Mouse (Mus musculus) layer of hippocampus, postnatal 36 days (tissue): Measurements from ENCODE around the gene Gm45062. TPM values are rescaled to one million over a fixed set of nuclear protein-coding genes. Genes with fewer than 3 reads are reported as not detected.
"Not testable (repeated sequence)": the region's sequence is repeated elsewhere in the genome, so short reads cannot be mapped to it uniquely, and the experiment has no call there.

Source experiments
- DNase-seq, 2 experiments: peaks; one replicate each; pipeline ENCODE4 v3.0.0; 2022
- total RNA-seq, 2 experiments: library from RNA; stranded (reverse); gene quantifications; 2 replicates each; pipeline ENCODE4 v1.2.3; 2021

Gm45062 gene
- total RNA-seq, 2 experiments from 2014 or later, result 2.2 TPM; not detected in 1

DNA sequence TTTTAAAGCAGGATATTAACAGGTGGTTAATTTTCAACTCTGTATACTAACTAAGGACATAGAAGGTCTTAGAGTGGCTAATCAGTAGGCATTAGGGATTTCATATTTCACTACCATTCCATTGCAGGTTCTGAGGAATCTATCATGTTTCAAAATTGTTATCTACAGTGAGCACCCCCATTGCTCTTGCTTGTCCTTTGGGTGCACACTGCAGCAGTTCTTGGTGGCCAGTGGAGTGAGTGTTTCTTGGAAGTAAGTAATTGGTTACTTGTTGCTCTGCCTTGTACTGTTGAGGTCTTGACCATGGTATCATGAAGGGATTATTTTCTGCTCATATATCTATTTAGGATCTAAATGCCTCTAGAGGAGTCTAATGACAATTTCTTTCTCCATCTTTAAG, 57.0 kb downstream of the Gm45062 start:
- no peak for DNase-seq

DNA sequence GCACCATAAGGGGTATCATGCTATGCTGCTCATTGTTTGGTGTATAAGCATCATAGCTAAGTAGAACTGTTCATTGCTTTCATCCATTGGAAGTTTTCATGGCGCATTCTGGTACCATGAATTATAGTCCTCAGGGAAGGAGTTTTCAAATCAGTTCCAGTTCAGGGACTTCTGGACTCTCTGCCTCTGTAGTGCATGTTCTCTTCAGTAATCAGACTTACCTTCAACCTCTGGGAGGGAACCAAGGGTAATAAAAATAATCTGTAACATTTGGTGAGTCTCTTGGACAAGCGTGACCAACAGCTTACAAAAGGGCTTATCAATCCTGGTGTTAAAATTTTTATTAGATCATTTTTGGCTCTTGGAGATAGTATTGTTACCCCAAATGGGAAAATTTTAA, 60.3 kb downstream of the Gm45062 start:
- DNase-seq, result no peak

DNA sequence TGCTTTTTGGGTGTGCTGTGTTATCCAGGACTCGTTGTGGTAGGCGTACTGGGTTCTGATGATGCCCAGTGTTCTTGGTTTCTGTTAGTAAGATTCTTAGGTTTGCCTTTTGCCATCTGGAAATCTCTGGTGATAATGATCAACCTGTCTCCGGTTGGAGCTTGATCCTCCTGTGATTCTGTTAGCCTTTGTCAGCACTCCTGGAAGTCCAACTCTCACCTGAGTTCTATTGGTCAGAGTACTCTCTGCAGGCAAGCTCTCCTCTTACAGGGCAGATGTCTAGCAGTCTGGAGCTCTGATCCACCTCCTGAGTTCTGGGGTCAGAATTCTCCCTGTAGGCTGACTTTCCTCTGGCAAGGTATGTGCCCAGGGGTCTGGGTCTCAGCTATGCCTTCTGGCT, 72.2 kb downstream of the Gm45062 start:
- not testable (repeated sequence) for DNase-seq

DNA sequence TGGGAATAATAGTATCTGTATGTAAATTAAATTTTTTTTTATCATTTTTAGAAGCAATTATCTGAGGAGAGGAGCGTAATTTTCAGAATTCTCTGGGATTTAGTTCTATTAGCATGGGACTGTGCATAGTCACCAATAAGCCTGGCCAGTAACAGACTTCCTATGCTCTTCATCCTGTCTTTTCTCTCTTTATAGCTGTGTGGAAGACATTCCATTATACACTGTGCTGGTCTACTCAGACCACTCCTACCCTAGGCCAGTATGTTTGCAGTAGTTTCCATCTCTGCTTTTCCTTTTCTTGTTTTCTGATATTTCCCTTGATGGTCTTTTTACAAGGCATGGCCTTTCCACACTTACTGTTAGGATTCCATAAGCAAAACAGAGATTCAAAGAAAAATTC, 74.1 kb downstream of the Gm45062 start:
- DNase-seq, result no peak

DNA sequence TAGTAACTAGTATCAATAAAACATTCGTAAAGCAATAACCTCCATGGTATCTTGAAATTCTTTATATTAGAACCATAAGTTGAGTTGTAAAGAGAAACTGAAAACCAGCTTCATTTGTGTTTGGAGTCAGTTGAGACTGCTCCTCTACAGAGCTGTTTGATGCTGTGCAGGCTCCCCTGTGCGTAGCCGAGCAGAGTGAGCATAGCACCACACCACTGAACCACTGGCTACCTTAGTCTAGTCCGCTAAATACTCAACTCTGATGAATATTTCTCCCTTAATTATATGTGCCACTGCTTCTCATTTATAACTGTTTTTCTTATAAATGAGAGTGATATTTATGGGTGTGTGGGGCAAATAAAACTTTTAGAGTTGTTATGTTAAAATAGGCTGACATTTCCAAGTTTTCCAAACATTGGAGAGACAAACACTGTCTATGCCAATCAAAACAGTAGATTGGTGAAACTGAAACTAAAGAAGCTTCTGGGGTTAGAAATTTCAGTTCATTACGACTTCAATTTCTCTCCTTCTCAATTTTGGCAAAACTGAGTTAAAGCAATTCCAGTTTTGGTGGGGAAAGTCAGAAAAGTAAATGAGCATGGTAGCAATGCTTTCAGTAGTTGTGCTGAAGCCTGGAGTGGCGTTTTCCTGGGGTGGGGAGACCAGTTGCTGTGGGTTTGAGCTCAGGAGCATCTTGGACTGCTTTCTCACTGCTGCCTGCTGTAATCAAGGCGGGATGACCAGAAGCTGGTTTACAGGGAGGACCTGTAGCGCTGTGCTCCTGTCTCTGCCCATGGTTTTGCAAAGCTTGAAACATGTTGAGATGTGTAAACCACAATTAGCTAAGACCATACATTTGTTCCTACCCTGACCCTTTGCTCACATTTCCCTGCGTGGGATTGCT, 77.5 kb downstream of the Gm45062 start:
- DNase-seq, result no peak

DNA sequence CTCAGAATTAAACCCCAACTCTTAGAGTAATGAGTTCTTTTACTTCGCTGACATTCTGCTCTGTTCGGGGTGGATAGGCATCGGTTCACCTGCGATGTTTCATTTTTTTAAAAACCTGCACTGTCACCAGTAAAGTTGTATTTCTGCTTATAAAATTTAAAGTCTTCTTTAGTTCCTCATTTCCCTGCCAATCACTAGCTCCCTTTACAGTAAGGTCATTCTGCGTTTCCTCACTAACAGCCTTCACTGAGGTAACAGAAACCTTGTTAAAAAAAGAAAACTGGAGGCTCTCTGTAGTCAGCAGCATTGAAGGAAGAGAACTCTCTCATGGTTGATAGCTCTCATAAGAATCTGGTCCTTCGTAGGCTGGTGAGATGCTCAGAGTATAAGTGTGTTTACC, 80.2 kb downstream of the Gm45062 start:
- DNase-seq, result no peak

DNA sequence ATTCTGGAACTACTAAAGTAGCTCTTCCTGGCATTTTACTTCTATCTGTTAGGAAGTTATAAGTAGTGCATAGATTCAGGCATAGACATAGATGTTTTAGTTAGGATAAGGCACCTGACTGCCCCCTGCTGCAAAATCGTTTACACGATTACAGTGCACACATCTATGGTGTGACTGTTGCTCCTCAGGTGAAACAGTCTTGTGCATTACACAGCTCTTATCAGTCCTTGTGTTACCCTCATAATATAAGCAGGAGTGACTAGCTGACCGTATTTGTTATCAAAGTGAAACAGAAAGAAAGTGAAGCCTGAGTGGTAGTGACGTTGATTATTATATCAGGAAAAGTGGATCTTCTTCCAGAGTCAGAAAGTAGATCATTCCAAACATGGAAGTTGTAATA, 84.0 kb downstream of the Gm45062 start:
- no peak for DNase-seq

DNA sequence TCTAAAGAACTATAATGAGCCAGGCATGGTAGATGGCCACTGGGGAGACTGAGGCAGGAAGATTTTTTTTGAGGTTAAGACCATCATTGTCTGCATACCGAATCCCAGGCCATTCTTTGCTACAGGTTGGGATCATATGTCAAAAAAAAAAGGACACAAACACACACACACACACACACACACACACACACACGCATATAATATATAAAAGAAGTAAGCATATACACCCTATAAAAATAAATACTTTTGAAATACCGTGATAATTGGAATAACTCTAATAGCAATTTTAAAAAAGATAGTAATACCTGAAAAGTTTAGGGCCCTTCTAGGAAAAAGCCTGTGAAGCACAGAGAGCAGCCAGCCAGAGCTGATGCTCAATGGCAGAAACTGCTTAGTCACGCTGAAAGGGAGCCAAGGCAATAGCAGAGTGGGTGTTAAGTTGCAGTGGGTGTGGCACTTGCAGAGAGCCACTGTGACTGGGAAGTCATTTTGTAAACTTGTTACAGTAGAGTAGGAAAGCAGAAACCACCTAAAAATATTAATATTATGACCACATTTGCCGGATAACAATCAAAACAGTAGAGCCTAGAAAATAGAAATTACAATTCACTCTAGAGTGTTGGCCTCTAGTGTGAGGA, 86.1 kb downstream of the Gm45062 start:
- peak in 1 of 2 experiments; percentile 14 for DNase-seq

DNA sequence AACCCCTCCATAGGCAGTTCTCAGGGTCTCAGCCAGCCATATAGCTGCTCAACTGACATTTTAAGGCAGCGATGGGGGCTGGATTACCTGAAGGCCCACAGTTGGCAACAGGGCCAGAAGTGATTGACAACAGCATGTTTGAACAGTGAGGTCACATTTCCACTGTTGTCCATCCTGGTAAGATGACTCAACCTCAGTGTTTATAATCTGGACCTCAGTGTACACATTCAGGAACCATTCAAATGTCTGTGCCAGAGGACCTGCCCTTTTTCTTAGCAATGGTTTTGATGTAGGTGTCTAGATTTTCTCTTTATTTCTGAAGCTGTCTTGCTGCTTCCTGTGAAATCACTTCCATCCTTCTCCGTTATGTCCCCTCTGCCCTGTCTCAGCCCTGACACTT, 87.9 kb downstream of the Gm45062 start:
- DNase-seq, result no peak

DNA sequence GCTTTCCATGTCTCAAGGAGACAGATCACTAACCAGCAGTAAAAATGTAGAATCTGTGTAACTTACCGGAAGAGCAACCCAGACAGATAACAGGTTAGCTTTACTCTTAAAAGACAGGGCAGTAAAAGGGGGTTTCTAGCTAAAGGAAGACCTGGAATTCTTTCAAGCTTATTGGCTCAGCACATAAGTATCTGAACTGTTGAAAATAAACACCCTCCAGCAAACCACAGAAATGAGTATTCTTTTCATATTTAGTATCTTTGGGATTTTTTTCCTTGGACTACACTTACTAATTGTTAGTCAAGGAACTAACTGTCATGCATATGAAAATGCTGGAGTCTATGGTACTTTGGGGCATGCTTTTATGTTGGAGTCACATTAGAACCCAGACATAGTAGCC, 89.1 kb downstream of the Gm45062 start:
- no peak for DNase-seq

DNA sequence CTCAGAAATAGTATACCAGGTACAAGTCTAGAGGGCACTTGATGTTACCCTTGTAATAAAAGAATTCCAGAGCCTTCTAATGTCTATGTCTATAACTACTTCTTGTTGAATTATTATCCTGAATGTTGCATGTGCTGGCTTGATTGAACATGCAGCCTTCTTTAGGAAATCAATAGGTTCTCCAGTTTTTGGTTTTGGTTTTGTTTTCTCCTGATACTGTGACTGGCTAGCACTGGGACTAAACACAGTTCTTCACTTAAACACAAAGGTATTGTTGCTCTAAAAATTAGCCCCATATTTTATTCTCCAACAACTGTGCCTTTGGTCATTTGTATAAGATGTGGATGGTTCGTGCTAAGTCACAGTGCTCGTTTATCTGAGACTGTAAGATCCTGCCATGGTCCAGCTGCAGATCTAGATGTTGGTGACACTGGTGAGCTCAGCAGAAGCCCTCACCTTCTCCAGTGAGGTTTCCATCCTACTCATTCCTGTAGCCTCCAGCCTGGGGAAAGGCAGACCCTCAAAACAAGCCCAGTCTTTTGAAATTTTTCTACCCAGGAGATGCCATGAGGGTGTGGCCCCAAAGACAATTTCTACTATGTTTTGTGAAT, 89.9 kb downstream of the Gm45062 start:
- no peak for DNase-seq

DNA sequence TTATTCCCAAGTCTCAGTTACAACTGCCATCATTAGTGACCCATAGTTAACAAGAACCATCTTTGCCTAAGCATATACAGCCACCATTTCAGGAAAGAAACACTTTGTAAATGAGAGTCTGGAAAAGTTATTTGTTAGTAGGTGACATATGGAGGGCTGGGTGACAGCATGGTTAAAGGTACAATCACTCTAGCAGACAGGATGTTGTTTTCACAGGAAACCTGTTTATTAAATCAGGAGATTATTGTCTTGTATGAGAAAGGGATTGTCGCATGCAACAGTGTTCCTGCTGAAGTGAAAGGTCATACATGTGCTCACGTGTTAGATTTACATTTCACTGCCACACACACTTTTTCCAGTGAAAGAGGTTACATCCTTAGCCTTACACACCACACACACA, 92.3 kb downstream of the Gm45062 start:
- no peak for DNase-seq

DNA sequence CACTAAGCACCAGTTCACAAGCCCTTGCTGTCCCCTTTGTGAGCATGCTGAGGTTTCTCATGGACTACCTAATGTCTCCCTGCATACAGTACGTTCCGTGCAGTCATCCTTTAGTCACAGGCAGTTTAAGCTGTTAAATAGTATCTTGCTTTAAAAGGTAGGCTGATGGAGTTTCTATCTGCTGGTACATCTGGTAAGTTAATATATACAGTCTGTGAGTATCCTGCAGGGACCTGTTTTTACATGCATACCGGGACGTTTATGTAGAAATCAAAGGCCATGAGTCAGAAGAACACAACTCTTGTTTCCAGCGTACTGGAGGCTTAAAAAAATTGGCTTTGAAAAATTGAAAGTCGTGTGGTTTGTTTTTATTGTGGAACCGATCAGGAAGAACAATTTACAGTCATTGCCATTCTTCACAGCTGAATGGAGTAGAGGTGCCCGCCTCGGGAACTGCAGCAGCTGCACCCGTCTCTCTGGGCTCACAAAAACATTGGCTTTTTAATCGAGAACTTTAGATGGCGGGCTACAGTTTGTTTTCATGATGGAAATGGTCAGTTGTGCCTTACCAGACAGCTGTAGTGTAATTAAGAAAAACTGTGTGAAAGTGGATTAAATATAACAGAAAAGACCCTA, 93.4 kb downstream of the Gm45062 start:
- no peak for DNase-seq

DNA sequence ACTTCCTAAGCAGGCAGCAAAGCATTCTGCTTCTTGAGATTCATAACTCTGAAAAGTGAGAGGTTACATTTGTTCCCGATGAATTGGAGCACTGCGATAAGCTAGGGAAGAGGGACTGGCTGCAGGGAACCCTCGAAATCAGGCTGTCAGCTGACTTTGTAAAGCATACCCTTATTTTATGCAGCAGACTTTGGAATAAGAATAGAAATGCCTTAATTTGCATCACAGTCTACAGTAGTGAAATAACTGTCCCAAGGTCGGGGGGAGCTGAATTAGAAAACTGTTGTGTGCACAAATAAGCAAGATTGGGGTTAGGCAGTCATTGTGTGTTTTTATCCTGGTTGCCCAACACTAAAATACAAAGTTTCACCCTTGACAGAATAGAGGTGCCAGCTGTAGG, 94.2 kb downstream of the Gm45062 start:
- no peak for DNase-seq

DNA sequence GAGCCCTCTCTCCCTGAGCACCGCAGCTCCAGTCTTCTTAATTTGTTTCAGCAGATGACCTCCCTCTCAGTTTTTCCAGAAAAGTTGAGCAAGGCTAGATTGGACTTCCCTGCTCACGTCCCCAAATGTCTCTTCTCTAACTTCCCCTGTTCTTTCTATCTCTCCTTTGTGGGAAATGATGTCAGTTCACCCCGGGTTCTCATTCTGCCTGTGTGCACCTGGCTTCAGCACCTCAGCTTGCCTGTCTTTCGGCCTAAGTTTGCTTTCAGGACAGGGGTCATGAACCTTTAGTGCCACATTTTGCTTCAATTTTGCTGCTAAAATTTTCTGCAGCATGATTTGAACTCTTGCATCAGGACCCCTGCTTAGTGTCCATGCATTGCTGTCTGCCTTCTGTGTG, 95.6 kb downstream of the Gm45062 start:
- DNase-seq, result no peak

DNA sequence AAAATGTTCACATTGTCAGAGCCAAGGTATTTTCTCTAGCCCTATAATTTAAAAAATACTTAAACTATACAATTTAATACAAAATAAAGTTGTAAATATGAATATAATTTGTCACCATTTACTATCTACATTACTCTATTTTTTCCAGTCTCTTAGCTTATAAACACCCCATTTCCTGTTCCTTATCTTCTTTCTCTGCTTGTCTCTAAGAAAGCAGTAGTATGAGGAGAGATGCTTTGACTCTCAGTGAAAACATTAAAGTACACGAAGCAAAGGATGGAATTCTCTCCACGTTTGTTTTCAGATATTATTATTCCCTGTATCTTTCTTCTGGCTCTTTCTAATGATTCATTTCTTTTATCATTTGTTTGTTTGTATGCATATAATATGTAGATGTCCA, 99.0 kb downstream of the Gm45062 start:
- no peak for DNase-seq

DNA sequence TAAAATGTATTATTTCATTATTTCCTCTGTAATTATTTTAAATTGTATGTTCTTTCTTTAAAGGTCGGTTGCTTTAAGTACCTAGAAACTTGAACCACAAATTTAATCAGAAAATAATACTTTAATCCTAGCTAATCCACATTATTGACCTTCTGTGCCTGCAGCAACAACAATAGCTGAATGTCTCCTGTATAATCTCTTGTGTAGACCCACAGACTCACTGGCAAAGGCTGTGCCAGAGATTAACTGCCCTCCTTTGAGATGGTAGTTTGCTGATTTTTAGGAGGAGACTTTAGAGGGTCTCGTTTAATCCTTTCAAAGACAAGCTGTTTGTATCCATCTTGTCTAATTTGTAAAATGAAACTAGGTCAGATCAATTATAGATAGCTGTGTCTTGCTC, 99.5 kb downstream of the Gm45062 start:
- no peak for DNase-seq

DNA sequence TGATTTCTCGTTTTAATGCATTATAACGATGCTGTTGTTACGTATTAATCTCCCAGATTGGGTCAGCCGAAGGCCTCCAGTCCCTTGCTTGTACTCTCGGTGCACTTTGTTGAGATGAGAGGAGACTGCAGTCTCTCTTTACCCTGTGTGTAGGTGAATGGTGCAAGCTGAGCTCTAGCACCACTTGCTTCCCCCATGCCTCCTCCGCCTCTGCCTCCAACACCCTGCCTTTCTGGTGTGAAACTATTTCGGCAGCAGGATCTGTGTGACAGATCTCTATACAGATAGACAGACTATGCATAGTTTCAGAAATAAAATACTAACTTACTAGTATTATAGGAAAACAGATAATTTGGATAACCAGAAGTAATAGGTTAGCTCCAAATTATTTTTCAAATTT, 101.6 kb downstream of the Gm45062 start:
- no peak for DNase-seq

DNA sequence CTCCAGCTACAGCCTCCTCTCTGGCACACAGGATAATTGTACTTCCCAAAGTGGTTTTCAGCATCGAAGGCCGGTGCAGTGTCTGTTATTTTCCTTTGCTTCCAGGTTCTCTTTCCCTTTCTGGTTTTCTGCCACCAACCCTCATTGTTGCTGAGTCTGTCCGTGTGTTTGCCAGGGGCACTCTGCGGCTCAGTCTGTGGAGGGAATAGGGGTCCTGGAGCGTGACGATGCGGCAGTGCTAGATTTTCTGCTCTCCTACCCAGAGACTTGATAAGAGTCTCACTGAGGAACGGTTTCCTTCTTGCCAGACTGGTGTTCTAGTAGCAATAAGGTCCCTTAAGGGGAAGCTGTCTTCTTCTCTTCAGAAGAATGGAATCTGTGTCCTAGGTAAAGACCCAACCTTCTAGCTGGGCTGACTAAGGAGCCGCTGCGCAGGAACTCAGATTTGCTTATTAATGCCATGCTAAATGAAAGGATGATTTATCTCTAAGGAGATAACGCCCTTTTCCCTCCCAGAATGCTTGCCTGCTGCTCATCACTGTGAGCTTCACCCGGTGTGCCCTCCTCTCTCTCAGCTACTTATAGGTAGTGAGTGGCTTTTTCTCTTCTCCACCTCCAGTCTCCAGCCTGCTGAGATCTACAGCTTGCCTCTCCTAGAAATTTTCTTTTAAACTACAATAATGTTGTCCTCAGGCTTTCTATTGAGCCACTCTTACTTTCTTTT, 104.9 kb downstream of the Gm45062 start:
- no peak for DNase-seq

DNA sequence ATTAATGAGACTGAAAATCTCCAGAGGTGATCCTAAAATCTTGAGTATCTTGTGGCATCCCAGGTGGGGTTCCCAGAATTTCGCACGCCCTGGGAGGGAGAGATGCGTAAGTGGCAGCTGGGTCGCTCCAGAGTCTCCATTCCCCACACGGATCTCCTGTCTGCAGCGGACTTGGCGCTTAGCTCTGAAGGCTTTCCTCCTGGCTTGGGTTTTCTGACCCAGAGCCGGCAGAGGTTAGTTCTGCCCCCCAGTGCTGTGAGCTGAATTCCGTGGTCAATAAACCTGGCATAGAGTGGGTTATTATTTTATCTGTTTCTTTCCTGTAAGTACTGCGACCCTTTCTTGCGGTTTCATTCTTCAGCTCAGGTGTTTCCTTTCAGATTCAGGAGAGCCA, 105.5 kb downstream of the Gm45062 start:
- DNase-seq, result no peak

DNA sequence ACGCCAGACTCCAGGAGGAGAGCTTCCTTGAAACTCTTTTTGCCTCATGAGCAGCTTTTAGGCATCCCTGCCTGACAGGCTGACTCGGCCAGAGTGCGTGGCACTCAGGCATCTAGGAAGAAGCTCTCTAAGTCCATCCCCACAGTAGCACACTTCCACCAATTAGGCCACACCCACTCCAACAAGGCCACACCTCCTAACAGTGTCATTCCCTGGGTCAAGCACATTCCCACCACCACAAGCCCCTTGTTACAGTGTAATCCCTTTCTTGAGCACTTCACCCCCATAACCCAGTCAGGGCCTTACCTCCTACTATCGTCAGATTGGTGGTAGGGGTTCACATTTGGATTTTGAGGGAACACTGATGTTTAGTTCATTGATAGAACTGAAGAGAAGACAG, 108.4 kb downstream of the Gm45062 start:
- no peak for DNase-seq

DNA sequence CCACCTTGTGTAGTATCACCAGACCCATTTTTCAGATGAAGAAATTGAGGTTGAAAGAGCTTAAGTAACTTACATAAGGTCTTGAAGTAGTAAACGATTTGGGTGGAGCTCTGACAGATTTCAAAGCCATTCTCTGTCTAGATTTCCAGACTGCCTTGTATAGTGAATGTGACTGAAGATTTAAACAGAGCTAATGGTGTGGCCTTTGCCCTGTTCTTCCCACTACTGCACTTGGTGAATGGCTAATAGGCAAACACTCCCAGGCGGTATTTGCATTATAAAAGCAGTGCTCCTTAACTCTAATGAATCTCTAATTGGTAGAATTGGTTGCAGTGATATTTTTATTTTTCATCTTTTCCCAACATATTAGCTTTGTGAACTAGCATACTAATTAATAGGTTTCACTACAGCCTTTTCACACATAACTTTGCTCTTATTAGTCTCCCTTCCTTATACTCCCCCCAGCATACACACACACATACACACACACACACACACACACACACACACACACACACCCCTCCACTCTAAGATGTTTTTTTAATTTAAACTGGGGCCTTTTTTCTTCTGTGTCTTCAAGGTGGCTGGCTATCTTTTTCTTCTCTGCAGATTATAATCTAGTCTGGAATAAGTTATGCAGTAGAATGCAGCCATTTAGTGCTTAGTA, 109.1 kb downstream of the Gm45062 start:
- DNase-seq, result no peak
